Mouse (Mus musculus) adrenal gland, postnatal 36 days (tissue): ENCODE results near the gene Lxn. TPM values are rescaled to one million over a fixed set of nuclear protein-coding genes. Genes with fewer than 3 reads are reported as not detected.

Experiments
- DNase-seq, 2 experiments: peaks; one replicate each; pipeline ENCODE4 v3.0.0; 2021; ENCODE audit warnings: mixed read lengths in 1 of 2
- long read RNA-seq, 2 experiments: library from polyadenylated mRNA; stranded (forward); transcript quantifications; one replicate each; pipeline ENCODE4 v2.0.0; 2021; ENCODE audit warnings: borderline sequencing depth in 2 of 2
- total RNA-seq, 2 experiments: library from RNA; stranded (reverse); gene quantifications; 2 replicates each; pipeline ENCODE4 v1.2.3; 2021

The Lxn gene
- total RNA-seq: 10 to 100 TPM in 1 of 2 experiments, 1 to 10 TPM in 1; 7.1 to 15.8 TPM
- long read RNA-seq, experiment 1, transcript Lxn-201 (6 exons, 1,112 nt): major isoform, 16 of 16 reads
- long read RNA-seq, experiment 1, partial matches to known transcripts: 0 of 16 reads
- long read RNA-seq, experiment 1, other reads (novel, unspliced or antisense): 0 of 16 reads
- long read RNA-seq, experiment 2, partial matches to known transcripts: 0 of 3 reads
- long read RNA-seq, experiment 2, other reads (novel, unspliced or antisense): 0 of 3 reads

DNA sequence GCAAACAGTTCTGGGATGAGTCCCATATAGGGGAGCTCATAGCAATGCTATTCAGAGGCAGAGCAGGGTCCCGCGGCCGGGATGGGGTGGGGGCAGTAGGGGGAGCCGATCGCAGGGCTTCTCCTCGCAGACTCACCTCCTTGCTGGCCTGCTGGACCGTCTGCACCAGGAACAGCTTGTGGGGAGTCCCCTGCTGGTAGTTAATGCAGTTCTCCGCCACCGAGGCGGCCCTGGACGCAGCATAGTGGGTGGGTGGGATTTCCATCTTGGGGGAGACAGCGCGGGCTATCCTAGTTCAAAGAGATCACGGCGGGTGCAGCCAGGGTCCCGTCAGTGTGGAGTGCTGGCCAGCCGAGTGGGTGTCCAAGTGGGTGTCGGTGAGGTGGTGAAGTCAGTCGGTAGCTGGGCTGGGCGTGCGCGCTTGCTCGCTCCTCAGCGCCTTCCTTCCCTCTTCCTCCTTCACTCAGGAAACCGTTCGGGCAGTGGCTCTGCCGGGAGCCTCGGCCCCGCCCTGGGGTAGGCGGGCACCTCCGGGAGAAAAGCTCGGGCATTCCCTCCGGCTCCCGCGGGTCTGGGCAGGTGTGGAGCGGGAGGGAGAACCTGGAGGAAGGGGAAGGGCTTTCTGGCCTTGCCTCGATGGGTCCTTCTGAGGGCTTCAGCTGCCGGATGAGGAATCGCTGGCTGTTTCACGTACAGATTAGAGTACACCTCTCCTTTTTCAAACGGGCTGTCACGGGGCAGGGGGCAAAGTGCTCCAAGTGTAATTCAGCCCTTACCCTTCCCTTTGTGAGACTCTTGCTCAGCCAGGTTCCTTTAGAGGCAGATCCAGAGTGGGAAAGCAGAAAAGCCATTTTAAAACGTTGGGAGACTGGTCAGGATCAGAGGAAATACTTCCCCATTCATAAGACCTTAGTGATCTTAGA lies at the start of gene Lxn:
Gene Lxn, minus strand, starts transcription at position 477 of the 923 bp plus-strand sequence.
- peak; percentile 84 to 87 for DNase-seq

DNA sequence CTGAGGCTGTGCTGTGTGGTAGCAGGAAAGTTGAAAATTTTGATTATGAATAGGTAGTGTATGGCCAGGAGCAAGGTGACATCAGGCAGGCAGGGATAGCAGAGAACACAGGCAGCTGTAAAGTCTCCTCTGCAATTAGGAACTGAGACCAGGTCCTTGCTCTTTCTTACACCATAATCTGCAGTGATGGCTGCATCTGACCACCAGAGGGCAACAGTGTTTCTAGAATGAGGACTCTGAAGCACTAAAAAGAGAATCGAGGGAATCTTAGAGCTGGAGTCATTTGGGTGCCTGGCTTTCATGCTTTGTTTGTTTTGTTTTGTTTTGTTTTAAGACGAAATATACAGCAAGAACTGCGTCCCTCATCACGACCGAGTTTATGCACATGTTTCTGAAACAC lies 49.1 kb upstream of the Lxn start:
- peak; percentile 79 to 80 for DNase-seq

DNA sequence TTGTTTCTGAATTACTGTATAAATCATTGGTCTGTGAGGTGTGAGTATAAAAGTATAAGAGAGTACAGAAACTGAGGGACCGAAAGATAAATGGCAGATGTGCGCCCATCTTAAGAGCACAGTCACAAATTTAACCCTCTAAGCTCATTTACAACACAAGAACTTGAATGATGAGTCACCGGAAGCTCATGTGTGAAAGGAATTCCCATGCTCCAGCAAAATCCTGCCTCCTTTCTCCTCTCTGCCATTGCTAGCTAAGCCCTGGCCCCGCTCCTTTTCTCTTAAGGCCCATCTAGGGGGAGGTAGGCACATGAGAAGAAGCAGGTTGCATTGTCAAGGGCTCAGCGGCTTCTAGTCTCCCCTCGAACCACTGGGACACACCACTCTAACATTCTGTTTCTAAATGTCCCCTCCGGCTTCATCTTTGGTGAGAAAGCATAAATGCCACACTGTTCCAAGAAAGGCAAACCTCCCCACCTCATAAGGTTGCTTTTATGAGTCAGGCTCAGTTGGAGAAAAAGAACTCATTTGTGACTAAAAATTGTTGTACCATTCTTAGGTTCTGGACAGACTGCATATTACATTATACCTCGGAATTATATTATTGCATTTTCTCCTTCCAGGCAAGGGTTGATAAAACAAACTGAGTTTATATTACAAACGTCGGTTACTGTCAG lies 44.6 kb upstream of the Lxn start:
- no peak for DNase-seq

DNA sequence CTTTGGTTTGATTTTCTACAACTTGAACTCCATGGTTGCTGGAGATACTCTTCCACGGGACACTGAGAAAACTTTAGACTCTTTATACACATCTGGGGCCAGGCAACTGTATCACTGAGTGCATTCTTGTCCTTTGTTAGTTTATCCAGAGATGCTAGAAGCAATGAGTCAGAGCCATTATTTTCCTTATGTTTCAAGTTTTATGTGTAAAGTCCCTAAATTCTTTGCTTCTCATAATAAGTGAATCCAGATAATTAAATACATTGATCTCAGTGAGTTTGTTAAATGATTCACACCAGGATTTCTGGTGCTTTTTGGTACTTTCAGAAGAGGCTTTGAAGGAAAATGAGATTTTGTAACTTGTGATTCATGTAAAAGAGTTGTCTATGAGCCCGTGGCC lies 41.6 kb upstream of the Lxn start:
- no peak for DNase-seq

DNA sequence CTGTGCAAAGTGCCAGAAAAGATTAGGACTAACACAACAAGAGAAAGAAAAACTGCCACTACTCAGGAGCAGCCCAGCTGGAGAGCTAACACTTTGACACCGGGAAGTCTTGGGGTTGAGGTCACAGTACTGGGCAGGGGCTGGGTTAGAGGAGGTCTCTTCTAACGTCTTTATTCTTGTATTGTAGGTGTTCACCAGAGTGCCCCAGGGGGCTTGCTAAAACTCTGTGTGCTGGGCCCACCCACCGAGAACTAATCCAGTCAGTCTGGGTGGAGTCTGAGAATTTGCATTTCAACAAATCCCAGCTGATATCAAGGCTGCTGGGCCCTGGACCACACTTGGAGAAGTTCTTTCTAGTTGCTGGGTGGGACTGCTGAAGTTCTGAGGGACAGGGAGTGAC lies 40.2 kb upstream of the Lxn start:
- no peak for DNase-seq

DNA sequence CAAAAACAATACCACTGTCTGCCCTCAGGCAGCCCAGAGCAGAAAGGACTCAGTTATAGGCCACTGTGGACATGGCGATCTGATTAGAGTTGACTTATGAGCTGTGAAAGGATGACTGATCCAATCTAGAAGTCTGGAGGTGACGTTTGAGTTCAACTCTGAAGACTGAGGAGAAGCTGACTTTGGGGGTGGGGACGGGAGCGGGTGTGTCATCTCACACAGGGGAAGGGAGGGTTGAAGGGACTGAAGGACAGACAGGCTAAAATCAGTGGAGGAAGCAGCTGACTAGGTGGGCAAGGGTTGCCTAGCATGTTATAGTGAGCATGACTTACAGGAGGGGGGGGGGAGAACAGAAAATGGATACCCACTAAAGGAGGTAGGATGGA lies 35.7 kb upstream of the Lxn start:
- DNase-seq: no peak

DNA sequence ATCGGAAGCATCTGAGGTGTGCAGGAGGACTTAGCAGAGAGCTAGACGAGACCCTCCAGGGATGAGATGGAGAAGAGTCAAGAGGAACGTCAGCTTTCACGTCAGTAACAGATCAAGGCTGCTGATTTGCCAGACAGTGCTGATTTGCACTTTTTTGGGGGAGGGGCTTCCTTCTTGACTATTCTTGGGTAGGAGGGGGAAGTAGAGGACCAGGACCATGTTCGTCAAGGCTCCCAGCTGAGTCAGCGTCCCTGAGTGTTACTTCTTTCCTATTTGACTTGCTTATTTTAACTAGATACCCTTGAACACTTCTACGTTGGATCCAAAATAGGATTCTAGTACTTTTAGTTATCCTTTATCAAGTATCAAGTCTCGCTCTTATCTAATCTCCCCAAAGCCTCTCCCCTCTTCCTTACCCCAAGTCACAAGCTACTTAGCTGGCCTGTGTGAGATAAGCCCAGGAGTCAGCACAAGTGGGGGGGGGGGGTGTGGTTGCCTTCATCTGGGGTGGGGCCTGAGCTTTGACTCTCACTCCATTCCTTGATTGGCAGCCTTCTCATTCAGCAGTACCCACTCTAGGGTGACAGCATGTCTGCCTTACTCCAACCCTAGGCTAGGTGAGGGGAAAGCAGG lies 35.2 kb upstream of the Lxn start:
- no peak for DNase-seq

DNA sequence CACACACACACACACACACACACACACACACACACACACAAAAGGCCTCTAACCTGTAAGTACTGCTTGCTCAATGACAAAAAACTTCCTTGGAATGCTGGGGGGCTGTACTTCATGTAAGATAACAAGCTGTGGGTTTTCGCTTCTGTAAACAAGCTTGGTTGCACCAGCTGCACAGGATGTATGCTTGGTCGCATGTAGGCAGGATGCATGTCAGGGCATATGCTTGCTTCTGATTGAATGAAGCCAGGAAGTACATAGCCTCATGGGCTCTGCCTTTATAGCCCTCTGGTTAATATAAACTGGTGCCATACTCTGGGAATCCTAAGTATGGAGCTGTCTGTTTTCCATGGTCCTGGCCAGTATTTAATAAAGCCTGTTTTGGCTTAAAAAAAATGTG lies 34.3 kb upstream of the Lxn start:
- DNase-seq: no peak

DNA sequence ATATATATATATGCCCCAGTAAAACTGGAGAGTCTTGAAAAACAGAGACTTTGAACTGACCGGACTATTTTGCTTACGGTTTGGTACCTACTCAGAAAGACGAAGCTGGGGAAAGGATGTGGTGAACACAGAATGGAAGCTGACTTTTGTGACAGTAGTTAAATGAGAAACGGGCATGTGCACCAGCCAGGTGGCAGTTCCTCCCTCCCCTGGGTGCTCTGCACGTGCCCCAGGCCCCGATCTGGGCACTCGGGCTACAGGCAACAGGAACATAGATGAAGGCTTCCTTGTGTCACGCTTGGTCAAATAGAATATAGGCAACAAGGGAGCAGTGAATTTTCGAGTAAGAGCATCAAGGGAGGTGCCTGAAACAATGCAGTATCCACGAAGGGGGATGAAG lies 32.6 kb upstream of the Lxn start:
- DNase-seq: no peak

DNA sequence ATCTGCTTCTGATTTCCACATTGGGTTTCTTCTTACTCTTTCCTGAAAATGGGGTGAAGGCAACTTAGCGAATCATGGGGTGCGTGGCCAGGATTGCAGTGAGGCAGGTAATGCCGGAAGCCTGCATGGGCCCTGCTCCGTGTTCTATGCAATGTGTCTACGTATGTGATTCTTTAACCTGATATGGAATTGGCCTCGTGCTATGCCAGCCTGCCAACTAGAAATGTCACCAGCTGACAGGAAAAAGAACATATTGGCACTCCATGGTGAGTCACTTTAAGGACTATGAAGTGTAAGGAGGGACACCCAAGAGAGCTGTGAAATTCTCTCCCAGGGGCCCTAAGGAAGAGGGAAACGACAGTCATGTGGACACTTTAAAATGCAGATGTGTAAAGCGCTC lies 29.4 kb upstream of the Lxn start:
- no peak for DNase-seq

DNA sequence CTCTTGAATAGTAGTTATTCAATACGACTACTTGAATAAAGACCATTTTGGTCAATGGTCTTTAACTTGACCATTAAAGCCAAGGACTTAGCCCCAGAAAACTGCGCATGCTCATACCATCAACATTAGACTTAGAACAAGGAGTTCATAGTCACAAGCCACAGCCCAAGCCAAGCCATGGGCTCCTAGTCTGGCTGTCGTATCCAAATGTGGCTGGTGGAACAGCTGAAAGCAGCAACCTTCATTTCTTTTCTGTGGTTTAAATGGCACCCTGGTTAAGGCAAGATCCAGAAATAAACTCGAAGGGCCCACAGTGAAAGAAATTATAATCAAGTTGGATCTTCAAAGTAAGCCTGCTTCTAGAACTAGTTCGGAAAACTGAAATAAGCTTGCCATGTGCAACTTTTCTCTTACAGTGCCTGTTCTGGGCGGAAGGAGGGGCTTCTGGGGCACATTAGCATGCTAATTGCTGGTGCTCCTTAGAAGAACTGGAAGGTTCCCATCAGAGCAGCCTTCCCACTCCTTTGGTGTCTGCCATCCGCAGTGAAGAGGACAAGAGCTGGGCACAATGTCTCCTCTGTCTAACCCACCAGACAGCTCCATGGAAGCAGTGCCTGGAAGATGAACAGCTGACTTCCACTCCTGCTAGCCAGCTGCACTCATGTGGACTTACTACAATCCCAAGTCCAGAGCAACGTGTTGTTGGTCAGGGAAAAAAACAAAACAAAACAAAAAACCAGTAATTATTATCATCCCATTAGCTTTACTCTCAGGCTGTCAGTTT lies 28.6 kb upstream of the Lxn start:
- DNase-seq: no peak

DNA sequence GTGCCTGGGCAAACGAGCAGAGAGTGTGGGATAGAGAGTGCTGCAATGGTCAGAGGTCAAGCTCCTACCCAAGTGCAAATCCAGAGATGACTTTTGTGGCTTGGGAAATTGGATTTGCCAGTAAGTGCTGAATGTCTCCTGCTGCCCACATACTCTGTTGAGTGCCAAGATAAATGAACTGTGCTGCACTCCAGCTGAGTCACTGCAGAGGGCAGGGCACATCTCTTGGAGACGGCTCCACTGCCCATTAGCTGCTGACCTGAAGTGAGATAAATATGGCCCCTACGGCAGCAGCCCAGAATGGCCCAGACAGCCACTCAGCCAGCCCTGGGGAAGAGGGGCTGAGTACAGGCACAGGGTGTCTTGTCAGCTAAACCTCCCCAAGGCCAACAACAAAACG lies 26.4 kb upstream of the Lxn start:
- peak; percentile 11 to 38 for DNase-seq

DNA sequence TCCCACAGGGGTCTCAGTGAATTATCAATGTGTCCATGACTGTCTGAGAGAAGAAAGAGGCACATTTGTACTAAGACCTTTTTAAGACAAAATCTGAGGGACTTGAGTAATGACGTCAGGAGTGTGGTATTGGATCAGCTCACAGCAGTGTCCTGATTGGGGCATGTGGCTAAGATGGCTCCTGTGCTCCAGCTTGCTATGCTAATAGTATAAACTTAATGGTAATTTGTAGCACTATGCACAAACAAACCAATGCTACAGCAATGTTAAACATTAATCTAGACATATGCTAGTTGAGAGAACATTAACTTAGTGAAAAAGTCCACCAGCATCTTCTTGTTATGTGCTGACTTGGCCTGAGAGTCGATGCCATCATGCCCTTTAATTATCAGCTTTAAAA lies 21.5 kb upstream of the Lxn start:
- DNase-seq: no peak

DNA sequence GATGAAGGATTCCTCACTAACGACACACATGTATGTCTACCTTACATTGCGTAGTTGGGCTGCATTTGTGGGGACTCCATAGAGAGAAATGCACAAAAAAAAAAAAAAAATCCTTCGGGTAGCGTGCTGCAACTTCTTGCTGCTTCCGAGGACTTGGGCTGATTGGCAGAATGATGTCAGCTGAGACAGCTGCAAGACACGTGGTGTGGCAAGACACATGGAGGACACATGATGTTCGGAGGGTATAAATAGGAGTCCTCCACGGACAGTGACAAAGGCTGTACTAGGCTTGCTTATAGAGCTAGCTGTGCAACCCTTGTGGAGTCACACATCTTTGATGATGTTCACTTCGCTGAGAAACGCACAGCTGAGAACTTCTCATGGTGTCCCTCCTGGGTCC lies 18.7 kb upstream of the Lxn start:
- no peak for DNase-seq

DNA sequence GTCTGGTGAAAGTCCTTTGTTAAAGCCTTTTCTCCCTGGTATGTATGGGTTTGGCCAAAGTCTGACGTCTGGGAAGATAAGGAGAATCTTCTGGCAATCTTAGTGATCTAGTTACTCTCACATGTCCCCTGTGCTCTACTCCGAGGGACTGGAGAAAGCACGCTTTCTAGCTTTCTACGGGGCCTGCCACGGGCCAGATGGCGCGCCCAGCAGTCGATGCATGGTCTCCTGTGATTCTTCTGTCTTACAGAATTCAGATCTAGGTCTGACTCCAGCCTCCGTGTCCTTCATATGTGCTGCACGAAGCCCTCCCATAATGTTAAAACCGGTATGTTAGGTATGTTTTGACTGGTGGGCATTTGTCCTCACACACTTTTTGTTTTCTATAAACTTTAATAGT lies 16.1 kb upstream of the Lxn start:
- DNase-seq: no peak

DNA sequence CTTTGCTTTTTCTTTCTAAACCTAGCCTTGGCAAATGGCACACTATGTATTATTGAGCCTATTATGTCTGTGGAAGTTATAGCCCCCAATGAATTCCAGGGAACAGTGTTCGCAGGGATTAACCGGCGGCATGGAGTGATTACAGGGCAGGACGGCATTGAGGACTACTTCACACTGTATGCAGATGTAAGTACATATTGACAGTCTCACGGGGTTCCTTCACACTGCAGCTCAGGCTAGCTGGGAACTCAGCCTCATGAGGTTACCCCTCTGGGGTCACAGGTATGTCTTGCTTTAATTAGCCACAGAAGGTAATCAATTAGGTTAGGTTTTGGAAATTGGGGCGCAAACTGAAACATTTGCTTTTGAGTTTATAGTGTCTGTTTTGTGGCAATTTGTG lies 9.7 kb upstream of the Lxn start:
- no peak for DNase-seq

DNA sequence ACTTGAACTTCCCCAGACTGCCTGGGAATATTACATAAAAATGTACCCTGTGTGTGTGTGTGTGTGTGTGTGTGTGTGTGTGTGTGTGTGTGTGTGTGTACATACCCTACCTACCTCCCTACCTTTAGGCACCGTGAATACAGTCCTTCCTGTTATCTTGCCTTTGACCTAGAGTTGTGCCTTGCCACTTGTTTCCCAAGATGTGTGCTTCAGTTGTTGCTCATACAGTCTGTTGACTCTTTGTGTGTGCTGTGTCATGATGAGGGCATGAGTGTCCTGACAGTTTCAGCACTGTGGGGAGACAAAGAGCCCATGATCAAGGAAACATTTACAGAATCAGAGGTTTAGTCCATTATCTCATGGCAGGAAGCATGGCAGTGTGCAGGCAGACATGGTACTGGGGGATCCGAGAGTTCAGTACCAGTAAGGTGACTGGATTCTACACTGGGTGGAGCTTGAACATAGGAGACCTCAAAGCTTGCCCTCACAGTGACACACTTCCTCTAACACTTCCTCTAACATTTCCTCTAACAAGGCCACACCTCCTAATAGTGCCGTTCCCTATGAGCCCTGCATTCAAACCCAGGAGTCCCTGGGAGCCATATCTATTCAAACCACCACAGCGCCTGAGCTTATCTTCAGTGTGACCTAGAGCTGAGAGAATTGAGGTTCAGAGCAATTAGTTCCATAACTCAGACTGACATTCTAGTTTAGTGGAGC lies 7.8 kb upstream of the Lxn start:
- no peak for DNase-seq

DNA sequence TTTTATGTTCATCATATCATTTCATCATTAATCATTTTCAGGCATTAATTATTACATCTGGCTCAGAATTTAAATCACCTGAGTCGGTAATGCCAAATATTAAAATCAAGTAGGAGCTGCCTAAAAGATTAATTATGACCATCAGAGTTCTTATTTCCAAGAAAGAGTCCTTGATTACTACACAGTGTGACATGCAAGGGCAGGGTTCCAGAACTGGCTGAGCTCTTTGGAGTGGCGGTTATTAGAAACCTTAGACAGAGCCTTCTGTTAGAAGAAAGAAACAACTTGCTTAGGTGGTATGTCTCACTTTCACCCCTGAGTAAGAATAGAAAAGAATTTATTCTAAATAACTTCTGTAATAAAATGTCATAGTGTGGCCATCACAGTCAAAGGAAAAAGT lies 3.6 kb upstream of the Lxn start:
- DNase-seq: peak; percentile 11 to 52

DNA sequence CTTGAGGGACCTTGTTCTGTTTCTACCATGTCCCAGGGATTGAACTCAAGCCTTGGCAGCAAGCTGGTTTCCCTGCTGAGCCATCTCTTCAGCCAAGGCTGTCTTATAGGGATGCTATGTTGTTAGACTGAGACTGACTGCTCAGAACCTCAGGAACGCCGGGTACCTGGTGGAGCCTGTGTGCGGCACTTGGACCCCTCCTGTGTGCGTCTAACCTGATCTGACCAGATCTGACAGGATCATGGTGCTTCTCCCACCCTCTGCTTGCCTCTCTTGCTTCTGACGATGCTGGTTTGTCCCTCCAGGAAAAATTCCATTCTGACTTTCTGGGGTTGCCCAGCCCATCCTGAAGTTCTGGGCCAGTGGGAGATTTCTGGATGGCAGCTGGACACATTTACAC lies 2.9 kb upstream of the Lxn start:
- DNase-seq: no peak

DNA sequence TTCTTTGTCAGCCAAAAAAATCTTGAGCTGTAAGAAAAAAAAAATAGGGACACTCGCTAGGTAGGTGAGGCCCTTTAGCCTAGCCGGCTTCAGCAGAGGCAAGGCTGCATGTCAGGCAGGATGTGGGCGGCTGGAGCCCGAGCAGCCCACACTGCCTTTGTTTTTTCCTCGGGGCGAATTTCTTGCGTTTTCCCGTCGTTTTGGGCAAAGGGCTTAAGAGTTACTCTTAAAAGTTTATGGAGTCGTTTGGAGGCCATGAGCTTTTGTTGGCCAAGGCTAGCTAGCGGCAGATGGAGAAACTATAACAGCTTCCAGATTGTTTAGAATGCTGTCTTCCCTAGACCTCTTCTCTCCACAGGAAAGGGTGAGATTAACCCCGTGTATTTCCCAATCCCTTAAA lies 725 bp downstream of the Lxn start:
- DNase-seq: peak in 1 of 2 experiments; percentile 3

DNA sequence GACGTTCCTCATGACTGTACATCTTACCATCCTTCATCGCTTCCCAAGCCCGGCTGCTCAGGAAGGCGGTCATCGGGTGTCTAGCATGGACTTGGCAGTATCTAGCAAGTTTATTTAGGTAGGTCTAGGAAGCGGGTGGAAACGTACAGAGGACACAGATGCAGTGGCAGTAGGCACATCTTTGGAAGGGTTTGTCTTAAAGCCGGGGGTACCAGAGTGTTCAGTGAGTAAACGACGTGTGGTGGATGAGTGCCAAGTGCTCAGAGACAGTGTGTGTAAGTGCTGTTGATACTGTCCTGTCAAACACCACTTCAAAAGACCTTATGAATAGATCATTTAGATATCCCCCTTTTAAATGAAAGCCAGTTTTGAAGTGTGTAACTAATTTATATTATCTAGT lies 1.1 kb downstream of the Lxn start:
- DNase-seq: no peak
